Mouse (Mus musculus) gastrocnemius, postnatal 14 days (tissue): ENCODE measurements at regions not wholly inside any gene's neighbourhood (a gene's known extent, or its start where the extent isn't known, plus 50 kb on each side); places are given as distances from the start of the nearest gene placed in this dataset.

ENCODE experiments used
- DNase-seq: peaks from one replicate; pipeline ENCODE4 v3.0.0; 2021; ENCODE audit warnings: mixed read lengths
- intact Hi-C: fragments of 180-260 bp; cut with DNase I; formaldehyde crosslinking; loops from one replicate; pipeline ENCODE4 v1.15.1; 2025; ENCODE audit warnings: low total_unique reads

GRCm38 (mm10) chr4:29525051-29525450, 712.1 kb downstream of the Epha7 start:
- no peak for DNase-seq
- intact Hi-C loops = no loop called here

- intact Hi-C loops = no loop called here
- no peak for DNase-seq
Measured at GRCm38 (mm10) chr4:29525769-29526658, 713.1 kb downstream of the Epha7 start.
